Mouse (Mus musculus): ENCODE results near the gene Zbed5. TPM values are rescaled to one million over a fixed set of nuclear protein-coding genes. Genes with fewer than 3 reads are reported as not detected.

The Zbed5 gene
- polyA plus RNA-seq, 1 experiment, result 0.04 TPM

- Histone ChIP-seq H3K4me1 (ENCODE audit: control insufficient read depth) (peaks cover 11% of the 10 kb centered on the region), H3K4me3 (replicated peaks) (no peak overlapping the region), H3K36me3 (ENCODE audit: control insufficient read depth) (no peaks in the 10 kb centered on the region), H3K9me3 (ENCODE audit: control insufficient read depth, low read length) (no peaks in the 10 kb centered on the region), H3K27me3 (ENCODE audit: control insufficient read depth) (no peaks in the 10 kb centered on the region; the same call in 1 of the 2 replicates)
- TF ChIP-seq GATA1 (IDR thresholded peaks at IDR 0.05; ENCODE audit: low read length), result no peak
- no peak for TF ChIP-seq TAL1 (IDR thresholded peaks at IDR 0.05; ENCODE audit: low read length)
These were observed 26.1 kb upstream of the Zbed5 start for GRCm38 (mm10) chr5:129869238-129869995.

- peaks cover 2% of the 10 kb centered on the region for H3K4me1 ChIP-seq (ENCODE audit: control insufficient read depth)
- no peak overlapping the region for H3K4me3 ChIP-seq (replicated peaks)
- H3K36me3 ChIP-seq (ENCODE audit: control insufficient read depth), result no peaks in the 10 kb centered on the region
- H3K9me3 ChIP-seq (ENCODE audit: control insufficient read depth, low read length), result no peaks in the 10 kb centered on the region
- TF ChIP-seq GATA1 (IDR thresholded peaks at IDR 0.05; ENCODE audit: low read length) (no peak), TAL1 (IDR thresholded peaks at IDR 0.05; ENCODE audit: low read length) (no peak)
- H3K27me3 ChIP-seq (ENCODE audit: control insufficient read depth), result no peaks in the 10 kb centered on the region
These were observed 24.3 kb upstream of the Zbed5 start for GRCm38 (mm10) chr5:129871238-129871637.

GRCm38 (mm10) chr5:129873942-129874341, 21.6 kb upstream of the Zbed5 start:
- no peak for TF ChIP-seq TAL1 (IDR thresholded peaks at IDR 0.05; ENCODE audit: low read length)
- TF ChIP-seq GATA1 (IDR thresholded peaks at IDR 0.05; ENCODE audit: low read length), result no peak
- H3K4me3 ChIP-seq (replicated peaks), result no peak overlapping the region
- H3K27me3 ChIP-seq (ENCODE audit: control insufficient read depth), result no peaks in the 10 kb centered on the region

GRCm38 (mm10) chr5:129875098-129875497, 20.4 kb upstream of the Zbed5 start:
- no peak overlapping the region for H3K4me3 ChIP-seq (replicated peaks)
- H3K36me3 ChIP-seq (ENCODE audit: control insufficient read depth), result peaks cover 8% of the 10 kb centered on the region
- H3K27me3 ChIP-seq (ENCODE audit: control insufficient read depth), result no peaks in the 10 kb centered on the region
- H3K9me3 ChIP-seq (ENCODE audit: control insufficient read depth, low read length), result no peaks in the 10 kb centered on the region
- H3K4me1 ChIP-seq (ENCODE audit: control insufficient read depth), result no peaks in the 10 kb centered on the region; the same call in none of the 2 replicates
- no peak for TF ChIP-seq TAL1 (IDR thresholded peaks at IDR 0.05; ENCODE audit: low read length)
- TF ChIP-seq GATA1 (IDR thresholded peaks at IDR 0.05; ENCODE audit: low read length), result no peak

More at GRCm38 (mm10) chr5:129873942-129874341, 21.6 kb upstream of the Zbed5 start:
- no peaks in the 10 kb centered on the region for H3K9me3 ChIP-seq (ENCODE audit: control insufficient read depth, low read length)
- no peaks in the 10 kb centered on the region for H3K36me3 ChIP-seq (ENCODE audit: control insufficient read depth)
- H3K4me1 ChIP-seq (ENCODE audit: control insufficient read depth), result no peaks in the 10 kb centered on the region; the same call in none of the 2 replicates

GRCm38 (mm10) chr5:129877731-129878455, 17.6 kb upstream of the Zbed5 start:
- no peaks in the 10 kb centered on the region; the same call in none of the 2 replicates for H3K4me1 ChIP-seq (ENCODE audit: control insufficient read depth)
- no peaks in the 10 kb centered on the region for H3K9me3 ChIP-seq (ENCODE audit: control insufficient read depth, low read length)
- H3K27me3 ChIP-seq (ENCODE audit: control insufficient read depth), result no peaks in the 10 kb centered on the region
- no peak overlapping the region for H3K4me3 ChIP-seq (replicated peaks)
- TF ChIP-seq GATA1 (IDR thresholded peaks at IDR 0.05; ENCODE audit: low read length) (no peak), TAL1 (IDR thresholded peaks at IDR 0.05; ENCODE audit: low read length) (no peak)
- H3K36me3 ChIP-seq (ENCODE audit: control insufficient read depth), result peaks cover 34% of the 10 kb centered on the region

- no peaks in the 10 kb centered on the region for H3K27me3 ChIP-seq (ENCODE audit: control insufficient read depth)
- H3K36me3 ChIP-seq (ENCODE audit: control insufficient read depth), result peaks cover 42% of the 10 kb centered on the region
- no peaks in the 10 kb centered on the region; the same call in none of the 2 replicates for H3K4me1 ChIP-seq (ENCODE audit: control insufficient read depth)
- H3K4me3 ChIP-seq (replicated peaks), result no peak overlapping the region
- TF ChIP-seq GATA1 (IDR thresholded peaks at IDR 0.05; ENCODE audit: low read length) (no peak), TAL1 (IDR thresholded peaks at IDR 0.05; ENCODE audit: low read length) (no peak)
- no peaks in the 10 kb centered on the region for H3K9me3 ChIP-seq (ENCODE audit: control insufficient read depth, low read length)
These were observed 16.6 kb upstream of the Zbed5 start for GRCm38 (mm10) chr5:129878946-129879345.

GRCm38 (mm10) chr5:129879888-129880287, 15.6 kb upstream of the Zbed5 start:
- TF ChIP-seq GATA1 (IDR thresholded peaks at IDR 0.05; ENCODE audit: low read length), result no peak
- no peaks in the 10 kb centered on the region for H3K9me3 ChIP-seq (ENCODE audit: control insufficient read depth, low read length)
- H3K4me1 ChIP-seq (ENCODE audit: control insufficient read depth), result peaks cover 5% of the 10 kb centered on the region
- peaks cover 51% of the 10 kb centered on the region for H3K36me3 ChIP-seq (ENCODE audit: control insufficient read depth)
- H3K27me3 ChIP-seq (ENCODE audit: control insufficient read depth), result no peaks in the 10 kb centered on the region
- no peak overlapping the region for H3K4me3 ChIP-seq (replicated peaks)

GRCm38 (mm10) chr5:129886271-129886670, 9.3 kb upstream of the Zbed5 start:
- TF ChIP-seq TAL1 (IDR thresholded peaks at IDR 0.05; ENCODE audit: low read length), result no peak
- TF ChIP-seq GATA1 (IDR thresholded peaks at IDR 0.05; ENCODE audit: low read length), result peak; percentile 66
- Histone ChIP-seq H3K4me1 (ENCODE audit: control insufficient read depth) (peaks cover 25% of the 10 kb centered on the region), H3K9me3 (ENCODE audit: control insufficient read depth, low read length) (peaks cover 2% of the 10 kb centered on the region; the same call in 1 of the 2 replicates)

More at GRCm38 (mm10) chr5:129886271-129886670, 9.3 kb upstream of the Zbed5 start:
- Histone ChIP-seq H3K36me3 (ENCODE audit: control insufficient read depth) (peaks cover 38% of the 10 kb centered on the region), H3K27me3 (ENCODE audit: control insufficient read depth) (no peaks in the 10 kb centered on the region), H3K4me3 (replicated peaks) (peak overlapping the region; percentile 73)
